Mouse (Mus musculus): ENCODE results near the gene Hoxd11. TPM values are rescaled to one million over a fixed set of nuclear protein-coding genes. Genes with fewer than 3 reads are reported as not detected.

Gene Hoxd11
- total RNA-seq, 2 experiments from 2014 or later = not detected

- intact Hi-C loops (cut with DNase I) = no loop called here
- H3K4me3 ChIP-seq = no peak overlapping the region
- no peak overlapping the region for H3K27ac ChIP-seq
- TF ChIP-seq CTCF (IDR thresholded peaks at IDR 0.05) = no peak
- no peak for DNase-seq
Measured at GRCm38 (mm10) chr2:74695813-74696430, 16.6 kb downstream of the Hoxd11 start.

- no peak for DNase-seq
- H3K4me3 ChIP-seq = peak overlapping the region; percentile 93
- intact Hi-C loops (cut with DNase I) = no loop called here
- peak overlapping the region; percentile 98 for H3K27ac ChIP-seq
- TF ChIP-seq CTCF (IDR thresholded peaks at IDR 0.05) = no peak
Measured at GRCm38 (mm10) chr2:74696442-74697335, 17.3 kb downstream of the Hoxd11 start.

DNA sequence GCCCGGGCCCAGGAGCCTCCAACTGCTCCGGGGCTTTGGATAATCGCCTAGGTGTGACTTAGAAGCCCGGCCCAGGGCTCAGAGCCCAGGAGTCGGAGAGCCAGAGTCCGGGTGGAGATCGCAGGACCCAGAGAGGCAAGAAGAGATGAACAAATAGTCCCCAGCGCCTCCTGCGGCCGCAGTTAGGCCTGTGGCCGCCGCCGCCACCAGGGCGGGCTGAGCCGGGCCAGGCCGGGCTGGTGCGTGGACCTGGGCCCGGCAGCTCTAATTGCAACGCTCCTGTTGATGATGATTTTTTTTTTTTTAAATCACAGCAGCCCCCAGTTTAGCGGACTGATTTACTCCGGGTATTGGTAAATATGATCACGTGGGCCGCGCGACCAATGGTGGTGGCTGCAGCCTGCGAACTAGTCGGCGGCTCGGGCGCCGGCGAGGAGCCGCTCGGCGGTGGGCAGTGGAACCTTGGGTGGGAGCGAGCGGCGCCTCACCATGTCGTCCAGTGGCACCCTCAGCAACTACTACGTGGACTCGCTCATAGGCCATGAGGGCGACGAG is 18.3 kb downstream of the Hoxd11 start, which contains the start of gene Hoxd9:
Hoxd9 (plus strand) TSS at position 161 of the 555 bp plus-strand sequence.
- Histone ChIP-seq H3K27ac (peak within 1 kb of the TSS; percentile 98), H3K4me3 (peak within 1 kb of the TSS; percentile 93)
- peak; percentile 54 for TF ChIP-seq CTCF (IDR thresholded peaks at IDR 0.05)
- peak; percentile 90 for DNase-seq
- intact Hi-C loops (cut with DNase I) = no loop called here

DNA sequence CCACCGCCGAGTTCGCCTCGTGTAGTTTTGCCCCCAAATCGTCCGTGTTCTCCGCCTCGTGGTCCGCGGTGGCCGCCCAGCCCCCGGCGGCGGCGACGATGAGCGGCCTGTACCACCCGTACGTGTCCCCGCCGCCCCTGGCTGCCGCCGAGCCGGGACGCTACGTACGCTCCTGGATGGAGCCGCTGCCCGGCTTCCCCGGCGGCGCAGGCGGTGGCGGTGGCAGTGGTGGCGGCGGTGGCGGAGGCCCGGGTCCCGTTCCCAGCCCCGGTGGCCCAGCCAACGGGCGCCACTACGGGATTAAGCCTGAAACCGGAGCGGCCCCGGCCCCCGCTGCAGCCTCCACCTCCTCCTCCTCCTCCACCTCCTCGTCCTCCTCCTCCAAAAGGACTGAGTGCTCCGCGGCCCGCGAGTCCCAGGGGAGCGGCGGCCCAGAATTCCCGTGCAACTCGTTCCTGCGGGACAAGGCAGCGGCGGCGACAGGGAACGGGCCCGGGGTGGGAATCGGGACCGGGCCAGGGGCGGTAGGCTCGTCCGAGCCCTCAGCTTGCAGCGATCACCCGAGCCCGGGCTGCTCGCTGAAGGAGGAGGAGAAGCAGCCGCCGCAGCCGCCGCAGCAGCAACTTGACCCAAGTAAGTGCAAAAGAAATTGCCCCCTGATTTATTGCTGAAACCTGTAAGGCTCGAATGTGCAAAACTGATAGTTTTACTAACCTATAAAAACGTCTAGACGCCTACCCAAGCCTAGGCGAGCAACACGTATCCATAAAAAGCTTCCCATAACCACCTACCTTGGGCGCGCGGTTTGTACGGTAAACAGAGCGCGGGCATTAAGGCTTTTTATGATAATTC is 19.1 kb downstream of the Hoxd11 start:
- peak overlapping the region; percentile 93 for H3K4me3 ChIP-seq
- TF ChIP-seq CTCF (IDR thresholded peaks at IDR 0.05) = no peak
- H3K27ac ChIP-seq = peak overlapping the region; percentile 98
- intact Hi-C loops (cut with DNase I) = no loop called here
- DNase-seq = peak; percentile 82

GRCm38 (mm10) chr2:74699053-74699430 is 19.7 kb downstream of the Hoxd11 start:
- intact Hi-C loops (cut with DNase I) = no loop called here
- Histone ChIP-seq H3K27ac (peak overlapping the region; percentile 98), H3K4me3 (peak overlapping the region; percentile 93)
- peak; percentile 31 for DNase-seq
- no peak for TF ChIP-seq CTCF (IDR thresholded peaks at IDR 0.05)

GRCm38 (mm10) chr2:74699664-74700545 is 20.5 kb downstream of the Hoxd11 start:
- Histone ChIP-seq H3K4me3 (peak overlapping the region; percentile 93; the same call in 1 of the 2 replicates), H3K27ac (no peak overlapping the region)

DNA sequence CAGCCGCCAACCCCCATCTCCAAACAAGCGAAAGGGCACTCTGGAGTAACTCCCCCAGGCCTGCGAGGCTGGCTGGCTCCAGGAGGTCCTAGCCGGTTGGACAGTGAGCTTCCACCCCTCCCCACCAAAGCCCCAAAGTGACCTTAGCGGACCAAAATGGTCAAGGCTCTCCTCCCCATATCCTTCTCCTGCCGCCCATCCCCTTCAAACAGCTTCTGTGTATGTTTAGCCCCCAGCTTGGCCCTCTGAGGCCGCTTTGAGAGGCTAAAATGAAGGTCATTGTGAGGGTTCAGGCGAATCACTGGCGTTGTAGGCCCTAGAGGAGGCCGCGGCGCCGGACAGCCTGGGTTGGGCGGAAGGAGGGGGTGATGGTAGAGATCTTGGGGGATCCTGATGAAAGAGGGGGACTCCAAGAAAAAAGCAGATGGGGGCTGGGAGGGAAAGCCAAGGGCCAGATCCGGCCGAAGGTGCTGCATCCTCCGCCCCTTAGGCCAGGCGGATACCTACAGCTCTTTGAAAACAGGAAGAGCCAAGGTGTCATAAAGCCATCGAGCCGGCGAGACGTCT is 21.3 kb downstream of the Hoxd11 start:
- no peak for TF ChIP-seq CTCF (IDR thresholded peaks at IDR 0.05)
- Histone ChIP-seq H3K4me3 (no peak overlapping the region), H3K27ac (no peak overlapping the region)
- intact Hi-C loops (cut with DNase I) = loop anchor here (5.0 kb wide), 4 partner anchors 262 to 892 kb away; no protein-coding TSS in a partner anchor
- DNase-seq = no peak

More at GRCm38 (mm10) chr2:74699664-74700545, 20.5 kb downstream of the Hoxd11 start:
- intact Hi-C loops (cut with DNase I) = loop anchor here (5.0 kb wide), 4 partner anchors 262 to 892 kb away; no protein-coding TSS in a partner anchor
- DNase-seq = no peak
- TF ChIP-seq CTCF (IDR thresholded peaks at IDR 0.05) = no peak

GRCm38 (mm10) chr2:74701949-74702819 is 22.8 kb downstream of the Hoxd11 start:
- peak; percentile 77 for DNase-seq
- intact Hi-C loops (cut with DNase I) = loop anchor here (1.0 to 5.0 kb wide), 6 partner anchors 260 to 890 kb away; no protein-coding TSS in a partner anchor
- peak; percentile 96 for TF ChIP-seq CTCF (IDR thresholded peaks at IDR 0.05)
- H3K27ac ChIP-seq = no peak overlapping the region
- H3K4me3 ChIP-seq = peak overlapping the region; percentile 42; the same call in 1 of the 2 replicates

GRCm38 (mm10) chr2:74702820-74703219 is 23.5 kb downstream of the Hoxd11 start:
- Histone ChIP-seq H3K27ac (no peak overlapping the region), H3K4me3 (no peak overlapping the region)
- intact Hi-C loops (cut with DNase I) = loop anchor here (1.0 to 5.0 kb wide), 6 partner anchors 259 to 889 kb away; no protein-coding TSS in a partner anchor
- no peak for TF ChIP-seq CTCF (IDR thresholded peaks at IDR 0.05)
- DNase-seq = no peak

- TF ChIP-seq CTCF (IDR thresholded peaks at IDR 0.05) = no peak
- intact Hi-C loops (cut with DNase I) = loop anchor here (2.0 to 5.0 kb wide), 5 partner anchors 259 to 889 kb away; no protein-coding TSS in a partner anchor
- DNase-seq = no peak
Measured at GRCm38 (mm10) chr2:74703317-74703716, 24.0 kb downstream of the Hoxd11 start.

More at GRCm38 (mm10) chr2:74703317-74703716, 24.0 kb downstream of the Hoxd11 start:
- no peak overlapping the region; the same call in 1 of the 2 replicates for H3K27ac ChIP-seq
- H3K4me3 ChIP-seq = no peak overlapping the region
